Mouse (Mus musculus) cortical plate, adult 2 months (tissue): ENCODE data around the gene Rad54l2. TPM values are rescaled to one million over a fixed set of nuclear protein-coding genes. Genes with fewer than 3 reads are reported as not detected.

ENCODE experiments used
- H3K27ac ChIP-seq: fragments of 200-500 bp; 2 replicates; pipeline ENCODE4 v1.5.1; 2012; ENCODE audit warnings: low read length, control low read depth, inconsistent platforms; ENCODE audit not compliant: insufficient read depth
- H3K4me1 ChIP-seq: fragments of 200-500 bp; 2 replicates; pipeline ENCODE4 v1.6.1; 2011; ENCODE audit warnings: low read length; ENCODE audit not compliant: control insufficient read depth, insufficient read depth
- H3K4me3 ChIP-seq: fragments of 200-500 bp; 2 replicates; pipeline ENCODE4 v1.5.1; 2011; ENCODE audit warnings: mild to moderate bottlenecking, low read length, control low read depth; ENCODE audit not compliant: insufficient read depth
- CTCF ChIP-seq: fragments of 200-500 bp; IDR thresholded peaks from 2 replicates; pipeline ENCODE4 v1.5.1; 2011; ENCODE audit warnings: mild to moderate bottlenecking, control low read depth, low read length; ENCODE audit not compliant: insufficient read depth; ENCODE audit errors: extremely low read depth
- POLR2A ChIP-seq: fragments of 200-500 bp; IDR thresholded peaks from 2 replicates; pipeline ENCODE4 v1.6.1; 2011; ENCODE audit warnings: mild to moderate bottlenecking, low read length, control low read depth; ENCODE audit not compliant: insufficient read depth; ENCODE audit errors: extremely low read depth
- polyA plus RNA-seq: library from polyadenylated mRNA; depleted of rRNA; stranded (reverse); fragments of >200 nt; gene quantifications from 2 replicates; pipeline ENCODE4 v1.2.3, GENCODE M21; 2012

Gene Rad54l2
- polyA plus RNA-seq, 1 experiment: 7.2 TPM

DNA sequence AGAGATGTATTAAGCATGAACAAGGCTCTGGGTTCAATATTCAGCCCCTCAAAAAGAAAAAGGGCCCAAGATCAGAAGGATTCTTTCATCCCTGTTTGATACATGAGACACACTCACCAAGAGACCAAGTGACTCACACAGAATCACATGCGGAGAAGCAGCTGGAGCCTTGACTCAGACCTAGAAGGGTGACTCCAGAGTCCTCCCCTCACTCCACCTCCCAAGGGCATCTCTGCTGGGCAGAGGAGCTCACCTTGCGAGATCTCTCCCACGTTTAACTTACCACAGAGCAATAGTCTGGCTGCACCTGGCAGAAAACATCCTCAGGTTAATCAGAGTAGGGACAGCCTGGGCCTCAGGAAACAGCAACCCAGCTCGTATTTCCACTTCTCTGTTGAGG lies 110.8 kb downstream of the Rad54l2 start:
- no peak overlapping the region for H3K27ac ChIP-seq
- peaks cover 5% of the 10 kb centered on the region; the same call in 1 of the 2 replicates for H3K4me1 ChIP-seq
- TF ChIP-seq CTCF: no peak
- no peak for TF ChIP-seq POLR2A
- H3K4me3 ChIP-seq: no peak overlapping the region

- H3K4me3 ChIP-seq: no peak overlapping the region
- TF ChIP-seq CTCF: no peak
- no peak for TF ChIP-seq POLR2A
- peaks cover 5% of the 10 kb centered on the region; the same call in 1 of the 2 replicates for H3K4me1 ChIP-seq
- no peak overlapping the region for H3K27ac ChIP-seq
Measured at GRCm38 (mm10) chr9:106677702-106678101, 111.3 kb downstream of the Rad54l2 start.

DNA sequence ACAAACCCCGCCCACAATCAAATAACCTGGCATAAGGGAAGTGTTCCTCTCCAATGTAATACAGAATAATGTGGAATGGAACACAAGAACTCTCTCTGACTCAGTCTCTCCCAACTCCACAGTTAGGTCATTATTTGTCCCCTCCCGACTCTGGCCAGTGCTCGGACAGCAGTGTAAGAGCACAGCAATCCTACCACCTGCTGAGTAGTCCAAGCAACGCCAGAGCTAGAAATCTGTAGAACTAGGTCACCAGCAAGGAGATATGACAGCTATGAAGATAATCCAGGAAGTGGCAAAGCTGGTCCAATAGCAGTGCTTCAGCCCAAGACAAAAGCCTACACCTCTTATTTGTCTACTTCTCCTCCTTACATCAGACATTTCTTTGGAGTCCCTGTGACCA lies 112.4 kb downstream of the Rad54l2 start:
- TF ChIP-seq CTCF: no peak
- no peak for TF ChIP-seq POLR2A
- peaks cover 10% of the 10 kb centered on the region; the same call in 1 of the 2 replicates for H3K4me1 ChIP-seq
- H3K4me3 ChIP-seq: no peak overlapping the region
- H3K27ac ChIP-seq: no peak overlapping the region

GRCm38 (mm10) chr9:106675965-106676364 lies 113.0 kb downstream of the Rad54l2 start:
- Histone ChIP-seq H3K4me3 (no peak overlapping the region), H3K4me1 (peaks cover 10% of the 10 kb centered on the region; the same call in 1 of the 2 replicates), H3K27ac (no peak overlapping the region)
- no peak for TF ChIP-seq POLR2A
- TF ChIP-seq CTCF: no peak

- no peak overlapping the region for H3K27ac ChIP-seq
- 0 out of 2 replicates have a peak, but pooled peaks cover 7% of the 10 kb centered on the region for H3K4me1 ChIP-seq
- H3K4me3 ChIP-seq: no peak overlapping the region
- TF ChIP-seq POLR2A (no peak), CTCF (peak; percentile 99)
Measured at GRCm38 (mm10) chr9:106675480-106675879, 113.5 kb downstream of the Rad54l2 start.

DNA sequence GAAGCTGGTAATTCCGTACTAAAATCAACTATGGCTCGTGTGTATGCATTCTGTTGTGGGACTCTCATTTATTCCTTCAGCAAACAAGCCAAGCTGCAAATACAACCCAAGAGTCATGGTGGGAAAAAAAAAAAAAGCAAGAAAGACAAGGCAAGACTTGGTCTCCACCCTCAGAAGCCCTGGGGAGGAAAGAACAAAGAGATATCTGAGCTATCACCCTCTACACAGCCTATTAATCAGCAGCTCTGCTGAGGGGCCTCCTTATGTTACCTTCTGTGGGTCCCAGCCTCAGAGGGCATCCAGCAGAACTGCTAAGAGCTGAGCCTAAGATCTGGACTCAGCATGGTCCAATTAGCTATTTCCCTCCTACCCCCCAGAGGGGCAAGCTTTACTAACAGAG lies 115.1 kb downstream of the Rad54l2 start:
- Histone ChIP-seq H3K4me1 (peaks cover 8% of the 10 kb centered on the region; the same call in 1 of the 2 replicates), H3K27ac (no peak overlapping the region), H3K4me3 (no peak overlapping the region)
- no peak for TF ChIP-seq POLR2A
- no peak for TF ChIP-seq CTCF

GRCm38 (mm10) chr9:106664856-106665255 lies 124.1 kb downstream of the Rad54l2 start:
- H3K4me3 ChIP-seq: no peak overlapping the region
- no peak for TF ChIP-seq POLR2A
- no peak for TF ChIP-seq CTCF
- H3K27ac ChIP-seq: peak overlapping the region; percentile 86
- H3K4me1 ChIP-seq: peaks cover 6% of the 10 kb centered on the region

DNA sequence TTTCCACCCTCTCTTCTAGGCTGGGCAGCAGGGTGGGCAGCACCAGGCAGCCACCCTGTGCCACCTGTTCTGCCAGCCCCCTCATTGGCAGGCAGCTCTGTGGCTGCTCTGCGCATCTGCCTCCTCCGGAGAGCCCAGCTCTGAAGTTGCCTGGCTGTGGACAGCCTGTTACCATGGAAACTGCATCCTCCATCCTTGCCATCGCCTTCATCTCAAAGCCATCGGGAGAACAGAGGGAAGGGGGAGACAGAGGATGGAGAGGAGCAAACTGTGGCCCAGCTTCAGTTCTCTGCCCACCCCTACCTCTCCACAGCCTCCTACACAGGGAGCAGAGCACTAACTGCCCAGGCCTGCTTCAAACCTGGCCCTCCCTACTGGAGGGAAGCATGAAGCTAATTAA lies 124.6 kb downstream of the Rad54l2 start:
- H3K4me3 ChIP-seq: no peak overlapping the region
- peaks cover 5% of the 10 kb centered on the region for H3K4me1 ChIP-seq
- H3K27ac ChIP-seq: peak overlapping the region; percentile 86
- TF ChIP-seq CTCF (no peak), POLR2A (peak; percentile 47)

GRCm38 (mm10) chr9:106663200-106663599 lies 125.8 kb downstream of the Rad54l2 start:
- Histone ChIP-seq H3K27ac (no peak overlapping the region), H3K4me1 (peaks cover 6% of the 10 kb centered on the region), H3K4me3 (no peak overlapping the region)
- no peak for TF ChIP-seq POLR2A
- TF ChIP-seq CTCF: no peak

GRCm38 (mm10) chr9:106659935-106660334 lies 129.1 kb downstream of the Rad54l2 start:
- no peak overlapping the region for H3K27ac ChIP-seq
- no peak for TF ChIP-seq CTCF
- TF ChIP-seq POLR2A: no peak
- no peak overlapping the region for H3K4me3 ChIP-seq
- H3K4me1 ChIP-seq: peaks cover 14% of the 10 kb centered on the region
